Mouse (Mus musculus): ENCODE results near the gene Epb41l2. TPM values are rescaled to one million over a fixed set of nuclear protein-coding genes. Genes with fewer than 3 reads are reported as not detected.

Gene Epb41l2
- polyA plus RNA-seq, 1 experiment from 2014 or later = 93.2 TPM

GRCm38 (mm10) chr10:25571319-25572240 is 212.0 kb downstream of the Epb41l2 start:
- Histone ChIP-seq H3K4me2 (replicated peaks) (no peak overlapping the region), H3K9ac (no peak overlapping the region), H3K9me3 (no peaks in the 10 kb centered on the region), H3K4me1 (no peaks in the 10 kb centered on the region), H3K27me3 (no peaks in the 10 kb centered on the region), H3K4me3 (no peak overlapping the region), H3K27ac (no peak overlapping the region), H3K36me3 (no peaks in the 10 kb centered on the region)
- 71% methylated on average over 9 of the region's 9 CpGs for WGBS
- no peak for ATAC-seq (ENCODE audit: low FRiP score, low read depth)

Other genes with a start within 250 kb of the Epb41l2 start
- 19.6 and 21.6 TPM in 2 replicates for gene Akap7, start 51.9 kb upstream of the Epb41l2 start, polyA plus RNA-seq (2015; fragmentation: Nextera tagmentation; extraction: Ambion mirVana)
- gene Smlr1, start 176.5 kb downstream of the Epb41l2 start, polyA plus RNA-seq (2015; fragmentation: Nextera tagmentation; extraction: Ambion mirVana) = not detected in 2 replicates

Measured in limb, embryonic 13.5 days (tissue).